Mouse (Mus musculus) forebrain, embryonic 13.5 days (tissue): ENCODE data around the gene Zfp988. TPM values are rescaled to one million over a fixed set of nuclear protein-coding genes. Genes with fewer than 3 reads are reported as not detected.
"Not testable (repeated sequence)": the region's sequence is repeated elsewhere in the genome, so short reads cannot be mapped to it uniquely, and the experiment has no call there.

Source experiments
- ATAC-seq: fragments of 200-750 bp; cut with Nextera tagmentation; 2 replicates; pipeline ENCODE4 v1.8.0; 2017
- H3K27ac ChIP-seq: fragments of 300-500 bp; sonication (generic); 2 replicates; pipeline ENCODE4 v1.5.1; 2015; ENCODE audit warnings: inconsistent platforms, mild to moderate bottlenecking, moderate library complexity
- H3K27me3 ChIP-seq: fragments of 300-500 bp; sonication (generic); 2 replicates; pipeline ENCODE4 v1.6.1; 2015; ENCODE audit warnings: mild to moderate bottlenecking, inconsistent platforms
- H3K36me3 ChIP-seq: fragments of 300-500 bp; sonication (generic); 2 replicates; pipeline ENCODE4 v1.6.1; 2015; ENCODE audit warnings: mild to moderate bottlenecking, inconsistent platforms; ENCODE audit not compliant: poor library complexity, severe bottlenecking
- H3K4me1 ChIP-seq: fragments of 300-500 bp; sonication (generic); 2 replicates; pipeline ENCODE4 v1.6.1; 2015; ENCODE audit warnings: inconsistent platforms
- H3K4me2 ChIP-seq: fragments of 300-500 bp; sonication (generic); 2 replicates; pipeline ENCODE4 v1.6.1; 2015; ENCODE audit warnings: inconsistent platforms, mild to moderate bottlenecking, moderate library complexity
- H3K4me3 ChIP-seq: fragments of 300-500 bp; sonication (generic); 2 replicates; pipeline ENCODE4 v1.5.1; 2015; ENCODE audit warnings: mild to moderate bottlenecking, inconsistent platforms
- H3K9ac ChIP-seq: fragments of 300-500 bp; sonication (generic); 2 replicates; pipeline ENCODE4 v1.6.1; 2015; ENCODE audit warnings: mild to moderate bottlenecking, inconsistent platforms
- H3K9me3 ChIP-seq: fragments of 300-500 bp; sonication (generic); replicated peaks from 2 replicates; pipeline ENCODE4 v1.6.1; 2016; ENCODE audit warnings: inconsistent platforms
- WGBS: fragments of 180-500 bp; shearing (Covaris S2); methylation state at CpG from one replicate; pipeline ENCODE4 v1.1.7; 2015; 5-methylcytosine and 5-hydroxymethylcytosine counted together
- polyA plus RNA-seq: library from polyadenylated mRNA; unstranded; fragments of >200 nt; fragmentation: Nextera tagmentation; extraction: Ambion mirVana; gene quantifications from 2 replicates; pipeline ENCODE4 v1.2.1, GENCODE M21; 2015

Gene Zfp988
- polyA plus RNA-seq, 1 experiment from 2014 or later = not detected

GRCm38 (mm10) chr4:147347300-147347699, 41.8 kb downstream of the Zfp988 start:
- not testable (repeated sequence) for H3K36me3 ChIP-seq, H3K4me2 ChIP-seq, ATAC-seq, H3K4me1 ChIP-seq, H3K9ac ChIP-seq, H3K27me3 ChIP-seq, H3K4me3 ChIP-seq, H3K27ac ChIP-seq
- peaks cover 67% of the 10 kb centered on the region for H3K9me3 ChIP-seq
- 68% methylated on average over 4 of the region's 4 CpGs for WGBS

- ATAC-seq, H3K4me3 ChIP-seq, H3K4me2 ChIP-seq, H3K36me3 ChIP-seq, H3K9ac ChIP-seq, H3K27me3 ChIP-seq, H3K4me1 ChIP-seq, H3K27ac ChIP-seq: not testable (repeated sequence)
- 85% methylated on average over 2 of the region's 3 CpGs for WGBS
- peaks cover 65% of the 10 kb centered on the region for H3K9me3 ChIP-seq
Measured at GRCm38 (mm10) chr4:147347880-147348279, 42.4 kb downstream of the Zfp988 start.

DNA sequence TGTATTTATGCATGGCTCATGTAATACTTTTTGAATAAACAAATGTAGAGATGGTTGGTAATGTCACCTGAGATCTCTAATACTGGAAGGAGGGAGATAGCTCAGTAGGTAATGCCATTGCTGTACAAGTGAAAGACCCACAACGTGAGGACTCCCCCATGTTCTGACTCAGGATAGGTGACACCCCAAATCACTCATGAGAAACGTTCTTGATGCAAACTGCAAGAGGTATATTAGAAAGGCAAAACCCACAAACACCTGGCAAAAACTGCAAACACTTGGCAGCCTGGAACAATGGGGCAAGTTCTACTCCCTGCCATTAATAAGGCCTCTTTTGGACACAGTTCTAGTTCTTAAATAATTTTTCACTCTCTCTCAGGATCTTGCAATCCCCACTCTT, 42.9 kb downstream of the Zfp988 start:
- H3K36me3 ChIP-seq, H3K4me1 ChIP-seq, H3K4me3 ChIP-seq, ATAC-seq, H3K4me2 ChIP-seq, H3K27ac ChIP-seq, H3K27me3 ChIP-seq, H3K9ac ChIP-seq: not testable (repeated sequence)
- H3K9me3 ChIP-seq = peaks cover 60% of the 10 kb centered on the region
- 83% methylated on average over 2 of the region's 2 CpGs for WGBS

DNA sequence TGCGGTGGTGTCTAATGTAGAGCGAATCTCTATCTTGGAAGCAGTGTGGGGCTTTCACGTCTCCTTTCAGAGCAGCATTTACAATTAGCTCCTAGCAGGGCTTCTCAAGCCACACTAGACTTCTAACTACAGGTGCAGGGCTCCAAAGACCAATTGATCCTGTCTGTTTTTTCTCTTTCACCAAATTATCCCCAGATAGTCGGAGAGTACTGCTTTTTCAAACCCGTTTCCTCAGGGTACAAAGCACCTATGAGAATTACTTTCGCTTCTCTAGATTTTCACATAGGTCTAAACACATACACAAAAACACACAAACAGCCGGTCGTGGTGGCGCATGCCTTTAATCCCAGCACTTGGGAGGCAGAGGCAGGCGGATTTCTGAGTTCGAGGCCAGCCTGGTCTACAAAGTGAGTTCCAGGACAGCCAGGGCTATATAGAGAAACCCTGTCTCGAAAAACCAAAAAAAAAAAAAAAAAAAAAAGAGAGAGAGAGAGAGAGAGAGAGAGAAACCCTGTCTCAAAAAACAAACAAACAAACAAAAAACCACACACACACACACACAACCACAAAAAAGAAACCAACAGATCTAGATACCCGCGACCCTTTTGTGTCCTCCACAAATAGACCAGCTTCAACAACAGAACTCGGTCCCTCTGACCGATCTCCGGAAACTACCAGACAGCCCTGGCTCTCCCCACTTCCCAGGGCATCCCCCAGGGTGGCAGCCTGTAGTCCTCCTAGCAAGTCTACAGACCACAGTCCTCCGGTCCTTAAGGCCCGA, 43.6 kb downstream of the Zfp988 start:
- not testable (repeated sequence) for H3K27ac ChIP-seq, H3K36me3 ChIP-seq, H3K9ac ChIP-seq, H3K4me1 ChIP-seq, H3K4me2 ChIP-seq, H3K4me3 ChIP-seq, ATAC-seq, H3K27me3 ChIP-seq
- 92% methylated on average over 18 of the region's 19 CpGs for WGBS
- peaks cover 55% of the 10 kb centered on the region for H3K9me3 ChIP-seq

GRCm38 (mm10) chr4:147349687-147350415, 44.4 kb downstream of the Zfp988 start:
- H3K4me3 ChIP-seq, H3K27ac ChIP-seq, ATAC-seq, H3K36me3 ChIP-seq, H3K4me1 ChIP-seq, H3K27me3 ChIP-seq, H3K4me2 ChIP-seq, H3K9ac ChIP-seq: not testable (repeated sequence)
- WGBS = 86% methylated on average over 9 of the region's 9 CpGs
- H3K9me3 ChIP-seq = peaks cover 58% of the 10 kb centered on the region

DNA sequence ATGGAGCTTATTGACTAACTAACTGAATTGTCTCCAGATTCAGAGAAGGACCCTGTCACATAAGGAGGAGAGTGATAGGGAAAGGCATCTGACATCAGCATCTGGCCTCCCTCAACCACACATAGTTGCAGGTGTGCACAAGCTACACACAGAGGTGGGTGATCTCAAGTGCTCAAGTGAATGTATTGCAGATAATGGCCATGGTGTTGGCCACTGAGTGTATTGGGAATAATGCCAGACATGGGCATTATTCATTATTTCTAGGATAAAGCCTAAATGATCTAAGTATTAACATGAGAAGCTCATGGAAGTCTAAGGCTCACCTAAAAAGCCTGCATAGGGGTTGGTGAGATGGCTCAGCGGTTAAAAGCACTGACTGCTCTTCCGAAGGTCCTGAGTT, 45.1 kb downstream of the Zfp988 start:
- 89% methylated on average over 2 of the region's 2 CpGs for WGBS

DNA sequence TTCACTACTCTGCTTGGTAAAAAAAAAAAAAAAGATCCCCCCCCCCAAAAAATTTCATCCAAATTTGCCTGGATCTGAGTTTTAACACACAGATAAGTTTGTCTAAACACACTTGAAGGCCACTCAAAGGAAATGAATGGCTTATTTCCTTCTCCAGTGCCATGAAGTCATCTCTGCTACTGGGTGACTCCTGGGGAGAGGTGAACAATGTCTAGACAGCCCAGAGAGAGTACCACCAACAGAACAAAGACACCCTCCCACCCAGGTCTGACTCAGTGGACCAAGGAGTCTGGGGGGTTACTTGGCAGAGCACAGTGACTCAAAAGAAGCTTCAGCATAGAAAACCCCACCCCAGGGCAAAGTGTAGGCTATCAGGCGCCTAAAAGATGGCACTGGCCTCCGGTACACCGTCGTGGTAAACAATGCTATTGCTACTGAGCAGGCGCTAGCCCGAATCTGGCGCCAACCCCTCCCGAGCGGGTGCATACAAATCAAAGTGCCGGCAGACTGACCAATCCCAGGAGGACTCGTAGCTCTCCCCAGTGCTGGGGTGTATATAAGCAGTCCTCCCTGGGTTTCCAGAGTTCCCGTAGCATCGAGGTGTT, 46.0 kb downstream of the Zfp988 start:
- not testable (repeated sequence) for H3K4me2 ChIP-seq, H3K4me1 ChIP-seq, H3K27me3 ChIP-seq, H3K36me3 ChIP-seq, H3K4me3 ChIP-seq, H3K27ac ChIP-seq, ATAC-seq, H3K9ac ChIP-seq
- H3K9me3 ChIP-seq = peaks cover 49% of the 10 kb centered on the region
- WGBS = 82% methylated on average over 11 of the region's 13 CpGs

More for the DNA sequence above, 45.1 kb downstream of the Zfp988 start:
- ATAC-seq, H3K4me1 ChIP-seq, H3K4me2 ChIP-seq, H3K4me3 ChIP-seq, H3K9ac ChIP-seq, H3K27ac ChIP-seq, H3K27me3 ChIP-seq, H3K36me3 ChIP-seq: not testable (repeated sequence)
- peaks cover 53% of the 10 kb centered on the region for H3K9me3 ChIP-seq

- H3K27ac ChIP-seq, H3K27me3 ChIP-seq, H3K4me2 ChIP-seq, H3K4me3 ChIP-seq, H3K36me3 ChIP-seq, ATAC-seq, H3K4me1 ChIP-seq, H3K9ac ChIP-seq: not testable (repeated sequence)
- peaks cover 31% of the 10 kb centered on the region for H3K9me3 ChIP-seq
- 85% methylated on average over 4 of the region's 4 CpGs for WGBS
Measured at GRCm38 (mm10) chr4:147353626-147354025, 48.2 kb downstream of the Zfp988 start.

GRCm38 (mm10) chr4:147356042-147356441, 50.6 kb downstream of the Zfp988 start:
- H3K4me2 ChIP-seq, ATAC-seq, H3K4me3 ChIP-seq, H3K27me3 ChIP-seq, H3K4me1 ChIP-seq, H3K9ac ChIP-seq, H3K27ac ChIP-seq, H3K9me3 ChIP-seq, H3K36me3 ChIP-seq: not testable (repeated sequence)
- WGBS = no CpG with 5 or more reads among the region's 3 CpGs

DNA sequence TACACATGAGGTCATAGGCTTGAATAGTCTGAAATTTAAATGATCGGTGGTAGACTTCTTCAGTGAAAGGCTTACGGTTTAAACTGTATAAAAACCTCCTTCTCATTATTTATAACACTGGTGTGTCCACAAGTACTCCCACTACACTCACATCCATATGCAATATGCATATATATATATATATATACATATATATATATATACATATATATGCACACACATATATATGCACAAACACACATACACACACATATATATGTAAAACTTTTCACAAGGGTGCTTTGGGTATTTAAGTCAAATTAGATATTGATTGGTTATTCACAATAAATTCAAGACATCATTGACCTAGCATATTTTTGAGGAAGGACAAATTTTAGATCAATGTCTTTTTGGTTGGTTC, 51.7 kb downstream of the Zfp988 start:
- H3K27me3 ChIP-seq, H3K4me1 ChIP-seq, ATAC-seq, H3K4me3 ChIP-seq, H3K36me3 ChIP-seq, H3K9ac ChIP-seq, H3K4me2 ChIP-seq, H3K27ac ChIP-seq, H3K9me3 ChIP-seq: not testable (repeated sequence)
- WGBS = no CpG with 5 or more reads among the region's 2 CpGs

DNA sequence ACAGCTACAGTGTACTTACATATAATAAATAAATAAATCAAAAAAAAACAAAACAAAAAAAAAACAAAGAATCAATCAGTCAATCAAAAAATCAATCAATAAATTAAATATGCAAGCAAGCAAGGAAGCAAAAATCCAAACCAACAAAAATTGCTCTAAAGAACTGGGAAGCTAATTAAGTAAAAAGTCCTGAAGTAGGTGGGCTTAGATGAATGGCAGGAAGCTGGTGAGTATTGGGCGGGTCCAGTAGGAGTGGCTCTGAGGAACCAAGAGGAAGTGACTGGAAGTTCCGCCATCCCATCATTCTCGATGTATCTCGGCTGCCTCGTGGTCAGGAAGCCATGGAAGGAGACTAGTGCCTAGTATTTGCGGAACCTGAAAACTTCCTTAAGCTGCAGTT, 55.5 kb downstream of the Zfp988 start, which contains the start of gene Zfp978:
Gene Zfp978 (plus strand): TSS at position 301 of the 400 bp plus-strand sequence.
- H3K27ac ChIP-seq, H3K4me1 ChIP-seq, H3K9ac ChIP-seq, H3K27me3 ChIP-seq, H3K4me2 ChIP-seq, H3K9me3 ChIP-seq, ATAC-seq, H3K36me3 ChIP-seq, H3K4me3 ChIP-seq: not testable (repeated sequence)
- WGBS = no CpG with 5 or more reads among the region's 6 CpGs

DNA sequence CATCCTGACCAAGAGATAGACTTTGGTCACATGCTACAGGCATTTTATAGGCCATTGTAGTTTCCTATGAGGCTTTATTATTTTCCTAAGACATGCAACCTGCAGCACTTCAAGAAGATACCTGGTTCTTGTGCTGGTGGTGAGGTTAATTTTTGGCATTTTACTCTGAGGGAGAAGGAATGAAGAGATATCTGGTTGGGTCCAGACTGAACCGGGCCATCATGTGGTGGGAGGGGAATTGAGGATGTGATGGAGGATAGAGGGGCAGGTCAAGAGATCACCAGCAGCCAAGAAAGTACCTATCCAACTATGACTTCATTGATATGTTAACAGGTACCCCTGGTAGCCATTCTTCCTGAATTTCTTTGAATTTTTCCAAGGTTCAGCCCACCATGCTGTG, 56.4 kb downstream of the Zfp988 start:
- H3K36me3 ChIP-seq, H3K27ac ChIP-seq, ATAC-seq, H3K9ac ChIP-seq, H3K9me3 ChIP-seq, H3K4me1 ChIP-seq, H3K4me2 ChIP-seq, H3K27me3 ChIP-seq, H3K4me3 ChIP-seq: not testable (repeated sequence)
- WGBS = no CpG with 5 or more reads among the region's 1 CpGs
